Mouse (Mus musculus) liver, postnatal 0 days (tissue): Measurements from ENCODE around the gene Olfr224.

ENCODE experiments used
- CTCF ChIP-seq: sonication (generic); IDR thresholded peaks from 2 replicates; pipeline ENCODE4 v1.5.1; 2016; ENCODE audit warnings: antibody characterized with exemption, low read depth
- EP300 ChIP-seq: IDR thresholded peaks from 2 replicates; pipeline ENCODE4 v1.6.1; 2016; ENCODE audit warnings: antibody characterized with exemption, low read depth, mild to moderate bottlenecking

- TF ChIP-seq CTCF (no peak), EP300 (no peak)
Observed at GRCm38 (mm10) chr11:58597837-58598236, 27.5 kb upstream of the Olfr224 start.
